Mouse (Mus musculus) small intestine, adult 2 months (tissue): ENCODE data around the gene Atp1a1.

ENCODE experiments used
- CTCF ChIP-seq: fragments of 200-500 bp; IDR thresholded peaks from 2 replicates; pipeline ENCODE4 v1.5.1; 2012; ENCODE audit warnings: low read depth, mild to moderate bottlenecking, control low read depth, inconsistent platforms, low read length, moderate library complexity, mixed read lengths; ENCODE audit not compliant: insufficient replicate concordance, insufficient read length; ENCODE audit errors: extremely low read depth
- POLR2A ChIP-seq: fragments of 200-500 bp; IDR thresholded peaks from 2 replicates; pipeline ENCODE4 v1.6.1; 2012; ENCODE audit warnings: low read depth, mild to moderate bottlenecking, control low read depth, inconsistent platforms, low read length, moderate library complexity

GRCm38 (mm10) chr3:101556712-101557111 is 47.8 kb downstream of the Atp1a1 start:
- TF ChIP-seq CTCF (no peak), POLR2A (no peak)
